ENCODE assay signal across 13 mouse cellular contexts in the genomic region with DNA sequence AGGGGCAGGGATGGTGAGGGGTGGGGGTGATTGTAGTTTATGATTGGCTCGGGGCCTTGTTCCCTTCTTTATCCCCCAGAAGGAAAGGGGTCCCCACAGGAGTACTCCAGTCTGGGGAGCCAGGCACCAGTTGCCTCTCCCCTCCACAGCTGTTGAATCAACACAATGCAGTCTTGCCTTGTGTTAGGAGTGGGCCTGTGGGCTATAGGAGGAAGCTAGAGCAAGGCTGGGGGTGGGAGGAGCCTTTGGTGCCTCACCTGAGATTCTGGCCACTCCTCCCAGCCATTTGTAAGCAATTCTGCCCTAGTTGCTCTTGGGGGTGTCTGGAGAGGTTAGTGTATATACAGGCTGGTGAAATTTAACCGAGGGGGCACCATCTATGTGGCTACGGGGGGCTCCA.
"Had no signal": no experiment of that assay in that cellular context is flagged by ENCODE, and none has a peak within 500 bp of the region (broad histone marks: within the 10 kb centered on the region; RNA-seq: fewer than 3 reads in every experiment).

No protein-coding gene starts in this region.

- H3K27ac ChIP-seq: kidney, embryonic 15.5 days; left cerebral cortex, adult 2 months; limb, embryonic 13.5 days; liver, embryonic 14.5 days; midbrain, embryonic 13.5 days had no signal

- H3K4me3 ChIP-seq: kidney, embryonic 15.5 days; left cerebral cortex, adult 2 months; limb, embryonic 13.5 days; midbrain, embryonic 13.5 days had no signal

- H3K4me2 ChIP-seq: kidney, embryonic 15.5 days; limb, embryonic 13.5 days; midbrain, embryonic 13.5 days had no signal

- DNase-seq: kidney, adult 2 months; kidney, postnatal 14 days; lung, adult 18-20 months; lung, postnatal 36 days; right cerebral cortex, adult 18-20 months; right cerebral cortex, postnatal 25 days had no signal

- H3K9me3 ChIP-seq: kidney, embryonic 15.5 days; limb, embryonic 13.5 days; midbrain, embryonic 13.5 days had no signal

- H3K27me3 ChIP-seq: kidney, embryonic 15.5 days; limb, embryonic 13.5 days; midbrain, embryonic 13.5 days had no signal

- ATAC-seq: intestine, embryonic 16.5 days; lung, postnatal 0 days; midbrain, embryonic 13.5 days had no signal

- H3K9ac ChIP-seq: kidney, embryonic 15.5 days; limb, embryonic 13.5 days; liver, embryonic 14.5 days; midbrain, embryonic 13.5 days had no signal
